Mouse (Mus musculus) ES-Bruce4 (cell line): ENCODE data around the gene Kdm5b.

Experiments used
- CTCF ChIP-seq: IDR thresholded peaks from one replicate; pipeline ENCODE4 v1.8.1; 2011; ENCODE audit warnings: low read depth, low read length
- POLR2A ChIP-seq: IDR thresholded peaks from one replicate; pipeline ENCODE4 v1.8.1; 2011; ENCODE audit warnings: low read length; ENCODE audit not compliant: insufficient read depth

GRCm38 (mm10) chr1:134580796-134581195, 20.8 kb downstream of the Kdm5b start:
- TF ChIP-seq CTCF (no peak), POLR2A (no peak)
